Mouse (Mus musculus): ENCODE data around the gene Ell.

DNA sequence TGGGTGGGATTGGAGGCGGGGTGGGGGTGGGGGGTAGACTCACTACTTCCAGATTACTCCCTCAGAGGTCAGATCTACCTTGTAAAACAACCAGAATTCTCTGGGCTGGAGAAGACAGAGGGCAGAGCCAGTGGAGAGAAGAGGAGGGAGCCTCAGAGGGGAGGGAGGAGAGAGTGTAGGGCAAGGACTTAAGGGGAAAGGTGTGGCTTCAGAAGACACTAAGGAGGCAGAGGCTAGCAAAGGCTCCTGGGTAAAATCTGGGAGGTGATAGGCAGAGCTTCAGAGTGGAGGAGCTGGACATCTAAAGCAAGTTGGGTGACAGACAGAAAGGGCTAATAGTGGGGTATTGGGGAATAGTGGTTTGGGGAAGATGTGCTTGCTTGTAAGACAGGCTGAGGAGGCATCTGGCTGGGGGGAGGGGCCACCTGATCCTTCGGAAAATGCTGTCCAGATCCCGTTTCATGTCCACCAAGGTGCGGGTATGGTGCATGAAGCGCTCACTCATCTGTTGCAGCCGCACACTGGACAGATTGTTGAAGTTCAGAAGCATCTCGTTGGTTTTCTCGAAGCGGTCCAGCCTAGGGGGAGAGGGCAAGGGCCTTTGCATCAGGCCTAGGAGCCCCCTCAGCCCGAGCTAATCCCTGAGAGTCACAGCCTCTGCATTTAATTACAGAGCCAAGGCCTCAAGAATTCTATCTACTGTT is 21.2 kb upstream of the Ell start:
- TF ChIP-seq POLR2A (IDR thresholded peaks at IDR 0.05; ENCODE audit: insufficient read length, low read depth) = no peak
- TF ChIP-seq MAX (IDR thresholded peaks at IDR 0.05; ENCODE audit: low read depth) = no peak
- no peak for TF ChIP-seq REST (IDR thresholded peaks at IDR 0.05; ENCODE audit: insufficient read depth, insufficient read length)
- TF ChIP-seq E2F4 (IDR thresholded peaks at IDR 0.05; ENCODE audit: insufficient read depth) = no peak
- peak; percentile 70 for TF ChIP-seq POLR2AphosphoS2 (IDR thresholded peaks at IDR 0.05; ENCODE audit: insufficient read length, low read depth)
- TF ChIP-seq USF1 (IDR thresholded peaks at IDR 0.05; ENCODE audit: low read depth) = no peak
- no peak for TF ChIP-seq TCF12 (IDR thresholded peaks at IDR 0.05; ENCODE audit: insufficient read depth, poor library complexity, severe bottlenecking)
- TF ChIP-seq MYOD1 (IDR thresholded peaks at IDR 0.05; ENCODE audit: control insufficient read depth in 1 of 3, insufficient read length in 2 of 3, low read depth in 2 of 3) = no peak
- no peak for TF ChIP-seq CEBPB (IDR thresholded peaks at IDR 0.05; ENCODE audit: insufficient read depth, poor library complexity, severe bottlenecking)
